Mouse (Mus musculus): ENCODE data around the gene Tmem147.
"Not testable (repeated sequence)": the region's sequence is repeated elsewhere in the genome, so short reads cannot be mapped to it uniquely, and the experiment has no call there.

Tmem147 gene

GRCm38 (mm10) chr7:30729396-30730063, at the start of gene Tmem147:
Gene Tmem147 (minus strand): TSS chr7:30729540.
- peak; percentile 98 for DNase-seq

GRCm38 (mm10) chr7:30777911-30778310, 48.6 kb upstream of the Tmem147 start:
- no peak for DNase-seq

- no peak for DNase-seq
These were observed 47.8 kb upstream of the Tmem147 start for GRCm38 (mm10) chr7:30777081-30777579.

- DNase-seq: no peak
These were observed 46.8 kb upstream of the Tmem147 start for GRCm38 (mm10) chr7:30776104-30776503.

GRCm38 (mm10) chr7:30769236-30769635, 39.9 kb upstream of the Tmem147 start:
- DNase-seq: peak in 1 of 2 experiments; percentile 7

GRCm38 (mm10) chr7:30766408-30766807, 37.1 kb upstream of the Tmem147 start:
- DNase-seq: no peak

- DNase-seq: no peak
These were observed 35.8 kb upstream of the Tmem147 start for GRCm38 (mm10) chr7:30765173-30765572.

GRCm38 (mm10) chr7:30763456-30763855, 34.1 kb upstream of the Tmem147 start, which contains the start of gene Dmkn:
Gene Dmkn (plus strand): TSS chr7:30763756.
- DNase-seq: no peak

- DNase-seq: no peak
These were observed 32.5 kb upstream of the Tmem147 start for GRCm38 (mm10) chr7:30761769-30762352.

- peak; percentile 72 for DNase-seq
These were observed 29.5 kb upstream of the Tmem147 start for GRCm38 (mm10) chr7:30758853-30759252.

GRCm38 (mm10) chr7:30757001-30757400, 27.7 kb upstream of the Tmem147 start:
- no peak for DNase-seq

GRCm38 (mm10) chr7:30751086-30751669, 21.8 kb upstream of the Tmem147 start, which contains the start of gene Sbsn:
Gene Sbsn (plus strand): TSS chr7:30751471.
- peak in 1 of 2 experiments; percentile 8 for DNase-seq

GRCm38 (mm10) chr7:30749824-30750606, 20.7 kb upstream of the Tmem147 start:
- peak; percentile 37 to 58 for DNase-seq

- no peak for DNase-seq
These were observed 18.3 kb upstream of the Tmem147 start for GRCm38 (mm10) chr7:30747525-30748204.

GRCm38 (mm10) chr7:30744022-30744598, 14.8 kb upstream of the Tmem147 start:
- DNase-seq: peak; percentile 66 to 72

GRCm38 (mm10) chr7:30743617-30744016, 14.3 kb upstream of the Tmem147 start, which contains the start of gene Gapdhs:
Gene Gapdhs (minus strand): TSS chr7:30743681.
- DNase-seq: not testable (repeated sequence)

- not testable (repeated sequence) for DNase-seq
These were observed 13.2 kb upstream of the Tmem147 start for GRCm38 (mm10) chr7:30742570-30742969.

- no peak for DNase-seq
These were observed 6.9 kb upstream of the Tmem147 start for GRCm38 (mm10) chr7:30736211-30736610.

- not testable (repeated sequence) for DNase-seq
These were observed 853 bp upstream of the Tmem147 start for GRCm38 (mm10) chr7:30730064-30730722.

- no peak for DNase-seq
These were observed 473 bp downstream of the Tmem147 start for GRCm38 (mm10) chr7:30728739-30729395.

- DNase-seq: no peak
These were observed 1.1 kb downstream of the Tmem147 start for GRCm38 (mm10) chr7:30728214-30728613.

Measured in kidney, postnatal 4 days (tissue).